Comparison of ENCODE assay signal across 8 mouse cellular contexts in genomic region chr13:51567411-51567851, GRCm38 (mm10). TPM values are rescaled to one million over a fixed set of nuclear protein-coding genes. Genes with fewer than 3 reads are reported as not detected.
DNase-seq lines count a peak whose midpoint lies in the region; ATAC-seq and TF ChIP-seq lines count a peak whose summit lies in the region.

No protein-coding gene starts in this region.

- no peaks in the 10 kb centered on the region for H3K9me3 ChIP-seq in lung, embryonic 16.5 days (ENCODE audit: control insufficient read depth, low read length)
- H3K9me3 ChIP-seq in forebrain, postnatal 0 days (ENCODE audit: low read length), result no peaks in the 10 kb centered on the region
- no peaks in the 10 kb centered on the region for H3K9me3 ChIP-seq in intestine, postnatal 0 days (ENCODE audit: control insufficient read depth)
- H3K9me3 ChIP-seq in midbrain, embryonic 11.5 days (ENCODE audit: control insufficient read depth, low read length), result no peaks in the 10 kb centered on the region

- H3K4me3 ChIP-seq in lung, embryonic 16.5 days (ENCODE audit: low read length), result peak overlapping the region; percentile 50
- peak overlapping the region; percentile 70 for H3K4me3 ChIP-seq in forebrain, postnatal 0 days (ENCODE audit: low read depth, low read length)
- H3K4me3 ChIP-seq in intestine, postnatal 0 days (ENCODE audit: low read depth, low read length), result peak overlapping the region; percentile 43
- H3K4me3 ChIP-seq in midbrain, embryonic 11.5 days (ENCODE audit: low read depth, low read length), result peak overlapping the region; percentile 61

- H3K27me3 ChIP-seq in lung, embryonic 16.5 days (ENCODE audit: control insufficient read depth, insufficient read depth, low read depth, low read length), result peaks cover 53% of the 10 kb centered on the region
- H3K27me3 ChIP-seq in forebrain, postnatal 0 days (ENCODE audit: insufficient read depth, low read length), result no peaks in the 10 kb centered on the region
- peaks cover 62% of the 10 kb centered on the region for H3K27me3 ChIP-seq in intestine, postnatal 0 days (replicated peaks; ENCODE audit: control insufficient read depth, insufficient read depth, low read length)
- H3K27me3 ChIP-seq in midbrain, embryonic 11.5 days (ENCODE audit: control insufficient read depth, insufficient read depth, low read length), result peaks cover 29% of the 10 kb centered on the region

- H3K36me3 ChIP-seq in lung, embryonic 16.5 days (ENCODE audit: control insufficient read depth, insufficient read depth, low read length), result no peaks in the 10 kb centered on the region
- H3K36me3 ChIP-seq in forebrain, postnatal 0 days (ENCODE audit: insufficient read depth), result 0 out of 2 replicates have a peak, but pooled peaks cover 5% of the 10 kb centered on the region
- no peaks in the 10 kb centered on the region for H3K36me3 ChIP-seq in intestine, postnatal 0 days (ENCODE audit: control insufficient read depth, insufficient read depth)
- H3K36me3 ChIP-seq in midbrain, embryonic 11.5 days (ENCODE audit: control insufficient read depth, insufficient read depth, low read length), result no peaks in the 10 kb centered on the region

- under 1% methylated on average over 38 of the region's 38 CpGs for WGBS in lung, embryonic 16.5 days
- WGBS in forebrain, postnatal 0 days, result under 1% methylated on average over 35 of the region's 38 CpGs
- WGBS in intestine, postnatal 0 days, result 1% methylated on average over 38 of the region's 38 CpGs
- under 1% methylated on average over 38 of the region's 38 CpGs for WGBS in midbrain, embryonic 11.5 days

- DNase-seq in lung, postnatal 10 days, result no peak
- DNase-seq in cerebellum, postnatal 10 days, result peak; percentile 47 to 60
- DNase-seq in forebrain, postnatal 0 days, result peak; percentile 58
- DNase-seq in midbrain, embryonic 11.5 days (ENCODE audit: low spot score, missing footprints), result peak; percentile 97
- peak; percentile 15 for DNase-seq in yolk sac, embryonic 10.5 days (ENCODE audit: low spot score)

- no peak for TF ChIP-seq CTCF in forebrain, postnatal 0 days (IDR thresholded peaks at IDR 0.05; ENCODE audit: low read depth)
- TF ChIP-seq CTCF in intestine, postnatal 0 days (IDR thresholded peaks at IDR 0.05; ENCODE audit: low read depth), result no peak

- H3K4me2 ChIP-seq in lung, embryonic 16.5 days (ENCODE audit: low read depth, low read length), result peak overlapping the region; percentile 82
- peak overlapping the region; percentile 95 for H3K4me2 ChIP-seq in forebrain, postnatal 0 days (ENCODE audit: low read depth)
- peak overlapping the region; percentile 74 for H3K4me2 ChIP-seq in intestine, postnatal 0 days (replicated peaks; ENCODE audit: low read depth)
- peak overlapping the region; percentile 97 for H3K4me2 ChIP-seq in midbrain, embryonic 11.5 days

- H3K9ac ChIP-seq in lung, embryonic 16.5 days (ENCODE audit: low read length), result peak overlapping the region; percentile 50
- H3K9ac ChIP-seq in forebrain, postnatal 0 days, result peak overlapping the region; percentile 81
- H3K9ac ChIP-seq in intestine, postnatal 0 days (ENCODE audit: low read depth, low read length), result peak overlapping the region; percentile 27; the same call in 1 of the 2 replicates
- H3K9ac ChIP-seq in midbrain, embryonic 11.5 days (ENCODE audit: low read length), result peak overlapping the region; percentile 74

- H3K27ac ChIP-seq in lung, embryonic 16.5 days (ENCODE audit: low read length), result no peak overlapping the region
- H3K27ac ChIP-seq in forebrain, postnatal 0 days (ENCODE audit: low read depth, low read length), result peak overlapping the region; percentile 94
- no peak overlapping the region for H3K27ac ChIP-seq in intestine, postnatal 0 days (ENCODE audit: low read depth, low read length)
- no peak overlapping the region for H3K27ac ChIP-seq in midbrain, embryonic 11.5 days (ENCODE audit: low read depth, low read length)

- peaks cover 27% of the 10 kb centered on the region for H3K4me1 ChIP-seq in lung, embryonic 16.5 days (replicated peaks; ENCODE audit: control insufficient read depth, insufficient read depth, low read length)
- peaks cover 27% of the 10 kb centered on the region for H3K4me1 ChIP-seq in forebrain, postnatal 0 days (ENCODE audit: insufficient read depth)
- no peaks in the 10 kb centered on the region for H3K4me1 ChIP-seq in intestine, postnatal 0 days (replicated peaks; ENCODE audit: control insufficient read depth, insufficient read depth, low read length)
- H3K4me1 ChIP-seq in midbrain, embryonic 11.5 days (ENCODE audit: control insufficient read depth, insufficient read depth, low read length), result peaks cover 33% of the 10 kb centered on the region

- no peak for ATAC-seq in lung, embryonic 16.5 days (ENCODE audit: low read depth)
- ATAC-seq in forebrain, postnatal 0 days, result peak; percentile 5; the same call in 1 of the 2 replicates
- no peak for ATAC-seq in intestine, postnatal 0 days
- ATAC-seq in midbrain, embryonic 11.5 days (ENCODE audit: low FRiP score), result no peak; the same call in 1 of the 2 replicates
- no peak for ATAC-seq in activated CD4-positive, CD25-positive, alpha-beta regulatory T cell, adult 4 months

RNA-seq across cellular contexts. Expression of gene Shc3, which starts 1.8 kb away (rescaled TPM):
- polyA plus RNA-seq in lung, embryonic 16.5 days (2015; fragmentation: Nextera tagmentation; extraction: Ambion mirVana), result not detected in 2 replicates
- total RNA-seq in forebrain, postnatal 0 days (2014; rRNA removed), result 98.1 and 106 TPM in 2 replicates
- 6.8 and 11.6 TPM in 2 replicates for polyA plus RNA-seq in forebrain, postnatal 0 days (2015; fragmentation: Nextera tagmentation; extraction: Ambion mirVana)
- polyA plus RNA-seq in intestine, postnatal 0 days (2015; fragmentation: Nextera tagmentation; extraction: Ambion mirVana), result 0.17 TPM in 2 replicates
- 4.5 and 5.7 TPM in 2 replicates for polyA plus RNA-seq in midbrain, embryonic 11.5 days (2014; fragmentation: Nextera tagmentation; extraction: Ambion mirVana)
- not detected for polyA plus RNA-seq in activated CD4-positive, CD25-positive, alpha-beta regulatory T cell, adult 4 months (2017; shearing (Covaris generic))

Comparison
In these comparisons a context has a peak if more than half of its experiments do, and no peak if none do; other contexts are left out.
1. H3K9ac ChIP-seq: peak in every context shown above with its lines; median percentile 81 in forebrain, postnatal 0 days; 74 in midbrain, embryonic 11.5 days; 50 in lung, embryonic 16.5 days; 27 in intestine, postnatal 0 days.